Mouse (Mus musculus) brown adipose tissue, adult 24 weeks (tissue): ENCODE measurements at regions not wholly inside any gene's neighbourhood (a gene's known extent, or its start where the extent isn't known, plus 50 kb on each side); places are given as distances from the start of the nearest gene placed in this dataset.

ENCODE experiments used
- H3K27ac ChIP-seq: fragments of 200-500 bp; replicated peaks from 2 replicates; pipeline ENCODE4 v1.5.1; 2012; ENCODE audit warnings: low read depth, mild to moderate bottlenecking, low read length
- H3K4me1 ChIP-seq: fragments of 200-500 bp; 2 replicates; pipeline ENCODE4 v1.6.1; 2012; ENCODE audit warnings: low read length, mixed read lengths; ENCODE audit not compliant: control insufficient read depth, insufficient read depth, insufficient read length
- H3K4me3 ChIP-seq: fragments of 200-500 bp; 2 replicates; pipeline ENCODE4 v1.5.1; 2012; ENCODE audit warnings: low read depth, mild to moderate bottlenecking, low read length, moderate library complexity; ENCODE audit not compliant: insufficient read depth

DNA sequence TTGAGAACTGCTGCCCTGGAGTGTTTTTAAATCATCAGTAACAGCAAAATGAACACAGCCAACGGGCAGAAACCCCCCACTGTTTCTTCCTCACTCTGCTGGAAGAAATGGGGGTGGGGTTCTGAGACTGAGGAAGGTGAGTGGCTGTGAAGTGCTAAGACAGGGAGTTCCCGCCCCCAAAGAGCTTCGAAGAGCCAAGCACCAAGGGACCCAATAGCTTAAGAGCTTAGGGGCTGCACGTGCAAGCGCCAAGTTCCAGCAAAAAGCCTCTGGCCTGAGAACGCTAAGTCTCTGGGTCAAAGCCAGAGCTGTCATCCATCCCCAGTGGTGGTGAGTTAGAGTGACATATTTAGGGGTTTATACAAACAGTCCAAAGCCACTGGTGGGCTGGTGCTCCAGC lies 55.1 kb upstream of the Pcbd1 start:
- H3K4me3 ChIP-seq = no peak overlapping the region
- H3K4me1 ChIP-seq = no peaks in the 10 kb centered on the region
- H3K27ac ChIP-seq = no peak overlapping the region

DNA sequence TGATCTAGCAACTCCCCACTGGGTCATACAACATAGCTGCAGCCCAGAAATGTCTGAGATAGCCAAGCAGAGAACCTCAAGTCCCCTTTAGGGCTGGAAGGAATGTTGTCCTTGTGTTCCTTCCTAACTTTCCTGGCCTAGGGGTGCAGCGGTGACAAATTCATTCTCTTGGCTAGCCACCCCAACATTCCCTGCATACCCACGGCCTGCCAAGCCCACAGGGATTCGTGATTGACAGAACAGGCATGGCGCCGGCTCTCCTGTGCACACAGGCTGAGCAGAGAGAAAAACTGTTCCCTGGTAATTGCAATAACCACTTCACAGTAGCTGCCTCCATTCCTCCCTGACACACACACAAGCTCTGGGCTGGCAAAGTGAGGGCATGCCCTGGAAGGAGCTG lies 60.5 kb upstream of the Pcbd1 start:
- H3K4me1 ChIP-seq = no peaks in the 10 kb centered on the region
- H3K27ac ChIP-seq = no peak overlapping the region
- H3K4me3 ChIP-seq = no peak overlapping the region

DNA sequence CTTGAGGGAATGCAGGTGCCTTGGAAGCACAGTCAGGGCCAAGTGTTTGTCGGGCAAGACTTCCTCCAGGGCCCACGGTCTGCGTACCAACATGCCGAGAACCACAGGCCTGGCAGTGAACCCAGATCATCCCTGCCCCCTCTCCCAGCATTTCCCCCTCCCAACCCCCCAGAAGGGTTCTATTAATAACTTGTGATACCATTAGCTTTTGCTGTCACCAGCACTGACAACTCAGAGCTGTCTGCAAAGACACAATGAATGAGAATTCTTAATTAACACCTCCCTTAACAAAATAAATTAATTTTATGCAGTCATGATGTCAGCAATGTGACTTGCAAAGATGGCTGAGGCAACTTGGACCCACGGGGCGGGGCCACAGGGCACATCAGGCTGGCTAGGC lies 61.9 kb upstream of the Pcbd1 start:
- Histone ChIP-seq H3K4me1 (no peaks in the 10 kb centered on the region), H3K4me3 (no peak overlapping the region), H3K27ac (no peak overlapping the region)

DNA sequence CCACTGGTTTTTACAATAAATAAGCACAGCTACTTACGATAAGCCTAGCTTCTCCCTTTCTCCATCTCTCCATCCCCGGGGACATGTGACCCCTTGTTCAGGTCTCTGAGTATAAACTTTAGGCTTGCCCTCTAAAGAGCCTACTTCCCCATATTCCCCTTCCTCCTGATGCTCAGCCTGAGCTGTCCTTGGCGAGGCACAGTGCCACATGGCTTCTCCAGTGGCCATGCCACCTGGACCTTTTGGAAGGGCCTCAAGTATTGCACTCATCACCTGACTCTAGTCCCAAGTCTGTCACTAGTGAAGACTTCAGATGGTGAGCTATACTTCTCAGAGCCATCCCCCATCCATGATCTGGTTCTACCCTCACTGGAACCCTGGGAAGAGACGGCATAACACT lies 64.1 kb upstream of the Pcbd1 start:
- H3K4me1 ChIP-seq = no peaks in the 10 kb centered on the region
- no peak overlapping the region for H3K4me3 ChIP-seq
- no peak overlapping the region for H3K27ac ChIP-seq

DNA sequence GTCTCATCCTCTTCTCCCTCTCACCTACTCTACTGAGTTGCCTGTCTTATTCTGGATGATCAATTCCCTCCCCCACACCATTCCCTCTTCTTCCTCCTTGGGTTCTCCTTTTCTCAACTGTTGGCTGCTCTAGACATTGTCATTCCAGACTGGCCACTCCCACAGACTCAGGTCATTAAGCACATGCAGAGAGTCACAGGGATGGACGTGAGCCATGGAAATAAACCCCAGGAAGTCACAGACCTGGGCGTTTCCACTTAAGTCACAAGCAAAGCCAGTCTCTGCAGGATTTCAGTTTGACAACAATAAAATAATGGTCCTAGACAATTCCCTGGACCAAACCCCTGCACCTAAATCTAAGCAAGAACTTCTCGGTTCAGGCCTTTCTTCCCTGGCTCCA lies 65.0 kb upstream of the Pcbd1 start:
- no peak overlapping the region for H3K4me3 ChIP-seq
- no peak overlapping the region for H3K27ac ChIP-seq
- no peaks in the 10 kb centered on the region for H3K4me1 ChIP-seq

DNA sequence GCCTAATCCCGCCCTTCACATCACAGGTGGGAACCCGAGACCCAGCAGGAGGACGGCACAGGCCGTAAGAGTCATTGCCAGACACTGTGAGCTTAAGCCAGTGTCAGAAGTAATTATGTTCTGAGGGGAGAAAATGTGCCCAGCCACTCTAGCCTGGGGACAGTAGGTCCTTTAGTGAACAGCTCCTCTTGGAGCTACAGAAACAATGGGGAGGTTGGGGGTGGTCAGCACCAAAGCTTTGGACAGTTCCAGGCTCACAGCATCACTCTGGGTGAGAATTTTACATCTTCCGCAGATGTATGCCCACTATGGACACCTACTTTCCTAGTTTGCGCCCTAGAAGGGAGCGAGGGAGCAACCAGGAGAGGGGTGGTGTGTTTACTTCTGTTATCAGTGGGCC lies 65.7 kb upstream of the Pcbd1 start:
- H3K4me1 ChIP-seq = no peaks in the 10 kb centered on the region
- H3K27ac ChIP-seq = no peak overlapping the region
- H3K4me3 ChIP-seq = no peak overlapping the region

DNA sequence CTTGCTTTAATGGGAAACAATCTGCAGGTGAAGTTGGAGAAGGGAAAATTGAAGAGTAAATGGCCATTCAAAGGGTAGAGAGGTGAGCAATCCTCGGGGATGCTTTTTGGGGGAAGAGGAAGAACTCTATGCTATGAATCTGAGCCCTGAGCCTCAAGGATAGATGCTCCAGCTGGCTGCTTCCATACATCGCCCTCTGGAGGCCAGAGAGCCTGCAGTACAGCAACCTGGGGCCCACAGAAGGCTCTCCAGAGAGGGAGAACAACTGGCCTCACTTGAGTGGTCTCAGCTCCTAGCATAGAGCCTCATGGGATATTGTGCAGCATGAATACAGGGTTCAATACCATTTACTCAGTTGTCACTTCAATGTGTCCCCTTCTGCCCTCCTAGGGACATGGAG lies 69.6 kb upstream of the Pcbd1 start:
- Histone ChIP-seq H3K4me3 (no peak overlapping the region), H3K27ac (no peak overlapping the region), H3K4me1 (no peaks in the 10 kb centered on the region)

DNA sequence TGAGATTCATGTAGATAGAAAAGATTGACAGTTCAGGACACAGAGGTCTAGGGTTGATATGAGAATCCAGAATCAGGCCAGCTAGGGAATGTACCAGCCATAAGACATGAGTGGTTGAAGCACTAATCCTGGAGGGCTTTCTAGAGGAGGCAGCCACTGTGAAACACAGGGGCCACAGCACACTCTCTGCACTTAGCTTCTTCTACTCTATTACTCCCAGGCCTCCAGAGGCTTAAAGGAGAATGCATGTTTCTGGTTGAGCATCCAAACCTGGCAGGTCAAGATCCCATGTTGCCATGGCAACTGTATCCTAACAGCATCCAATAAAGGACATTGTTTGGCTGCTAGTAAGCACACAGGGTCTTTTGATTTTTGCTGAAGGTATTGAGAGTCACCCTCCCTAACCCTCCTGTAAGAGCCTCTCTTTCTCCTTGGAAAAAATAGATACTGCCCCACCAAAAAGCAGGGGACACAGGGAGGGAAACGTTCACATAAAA lies 76.9 kb upstream of the Pcbd1 start:
- Histone ChIP-seq H3K27ac (no peak overlapping the region), H3K4me1 (no peaks in the 10 kb centered on the region), H3K4me3 (no peak overlapping the region)

DNA sequence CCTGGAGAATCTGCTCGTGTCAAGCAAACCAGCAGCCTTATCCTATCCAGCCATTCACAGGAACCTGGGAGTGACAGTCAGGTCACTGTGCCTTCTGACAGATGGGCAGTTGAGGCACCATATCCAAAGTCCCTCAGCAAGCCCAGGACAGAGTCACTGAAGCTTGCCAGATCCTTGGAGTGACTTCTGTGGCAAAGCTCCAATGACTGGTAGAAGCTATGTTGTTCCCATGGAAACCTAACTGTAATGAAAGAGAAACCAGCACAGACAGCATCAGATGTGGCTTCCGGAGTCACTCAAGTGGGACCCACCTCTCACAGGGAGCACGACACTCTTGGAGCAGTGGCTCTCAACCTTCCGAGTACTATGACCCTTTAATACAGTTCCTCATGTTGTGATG lies 78.4 kb upstream of the Pcbd1 start:
- Histone ChIP-seq H3K4me1 (no peaks in the 10 kb centered on the region), H3K27ac (no peak overlapping the region), H3K4me3 (no peak overlapping the region)

DNA sequence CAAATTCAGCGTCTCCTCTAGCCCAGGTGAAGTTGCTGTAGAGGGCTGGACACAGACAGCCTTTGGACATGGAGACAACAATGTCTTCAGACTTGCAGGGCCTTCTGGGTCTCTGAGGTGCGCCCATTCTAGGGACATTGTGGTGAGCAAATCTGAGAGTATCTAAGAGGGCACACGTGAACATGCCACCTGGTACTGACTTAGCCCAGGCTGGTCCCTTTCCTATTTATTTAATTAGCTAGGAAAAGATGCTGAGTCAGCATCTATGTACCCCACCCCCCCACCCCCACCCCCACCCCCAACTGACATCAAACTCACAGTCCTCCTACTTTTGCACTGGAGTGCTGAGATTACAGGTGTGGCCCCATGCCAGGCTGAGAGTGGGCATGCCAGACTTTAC lies 81.7 kb upstream of the Pcbd1 start:
- Histone ChIP-seq H3K4me3 (no peak overlapping the region), H3K27ac (no peak overlapping the region), H3K4me1 (no peaks in the 10 kb centered on the region)

DNA sequence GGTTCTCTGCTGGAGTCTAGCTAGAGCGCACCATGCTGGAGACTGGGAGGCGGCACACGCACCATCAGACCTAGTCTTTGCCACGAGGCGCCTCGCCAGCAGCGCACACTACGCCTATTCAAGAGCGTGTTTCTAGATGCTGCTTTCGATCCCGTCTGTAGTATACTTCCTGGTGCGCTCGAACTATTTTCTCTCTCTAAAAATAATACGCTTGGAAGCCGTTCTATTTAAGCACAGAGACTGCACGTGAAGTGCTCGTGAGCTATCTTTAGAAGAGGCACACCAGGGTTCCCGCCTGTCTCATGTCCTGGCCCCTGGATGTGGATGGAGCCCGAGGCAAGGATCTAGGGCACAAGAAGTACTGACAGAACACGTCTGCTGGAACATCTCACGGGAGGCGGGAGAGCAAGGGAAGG lies 87.4 kb upstream of the Pcbd1 start:
- Histone ChIP-seq H3K4me1 (no peaks in the 10 kb centered on the region), H3K27ac (no peak overlapping the region), H3K4me3 (no peak overlapping the region)

DNA sequence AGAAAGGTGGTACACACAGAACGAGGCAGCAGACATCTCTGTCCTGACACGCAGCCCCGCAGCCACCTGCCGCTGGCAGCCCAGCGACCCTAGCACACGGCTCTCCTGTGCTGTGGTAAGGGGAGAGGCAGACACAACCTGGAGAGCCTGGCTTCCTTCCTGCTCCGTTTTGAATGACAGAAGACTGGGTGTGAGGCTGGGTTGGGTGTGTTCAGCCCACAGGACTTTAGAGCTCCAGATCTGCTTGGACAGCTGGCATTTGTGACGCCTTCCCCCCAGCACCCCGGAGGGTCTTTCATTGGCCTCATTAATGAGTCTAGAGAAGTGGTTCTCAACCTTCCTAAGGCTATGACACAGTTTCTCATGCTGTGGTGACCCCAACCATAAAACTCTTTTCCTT lies 91.7 kb upstream of the Pcbd1 start:
- Histone ChIP-seq H3K27ac (no peak overlapping the region), H3K4me1 (no peaks in the 10 kb centered on the region), H3K4me3 (no peak overlapping the region)

DNA sequence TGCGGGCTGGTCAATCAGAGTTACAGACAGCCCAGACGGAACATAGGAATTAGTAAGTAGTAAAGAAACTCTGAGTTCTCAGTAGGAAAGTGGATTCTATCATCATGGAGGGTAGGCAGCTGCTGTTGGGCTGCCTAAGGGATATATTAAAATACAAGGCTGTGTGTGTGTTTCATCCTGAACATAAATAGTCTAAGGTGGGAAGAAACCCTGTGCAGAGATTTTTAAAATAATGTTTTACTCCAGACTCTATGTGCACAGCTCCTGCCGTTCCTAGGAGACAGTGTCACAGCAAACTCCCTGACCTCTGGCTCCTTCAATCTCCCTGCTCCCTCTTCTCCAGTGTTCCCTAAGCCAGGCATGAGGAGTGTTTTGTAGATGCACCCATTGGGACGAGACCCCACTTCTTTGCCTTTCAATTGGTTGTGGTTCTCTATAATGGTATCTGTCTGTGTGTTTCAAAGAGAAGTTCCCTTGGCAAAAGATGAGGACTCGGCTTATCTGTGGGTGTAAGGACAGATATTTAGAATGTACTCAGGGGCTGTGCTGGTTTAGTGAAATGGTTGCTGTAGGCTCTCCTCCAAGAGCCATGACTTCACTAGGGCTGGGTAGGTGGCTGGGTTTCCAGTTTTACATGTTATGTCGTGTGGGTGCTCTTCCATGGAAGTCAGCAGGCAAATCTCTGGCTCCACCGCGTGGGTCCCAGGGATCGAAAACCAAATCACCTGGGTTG lies 93.1 kb upstream of the Pcbd1 start:
- Histone ChIP-seq H3K27ac (no peak overlapping the region), H3K4me3 (no peak overlapping the region), H3K4me1 (no peaks in the 10 kb centered on the region)

DNA sequence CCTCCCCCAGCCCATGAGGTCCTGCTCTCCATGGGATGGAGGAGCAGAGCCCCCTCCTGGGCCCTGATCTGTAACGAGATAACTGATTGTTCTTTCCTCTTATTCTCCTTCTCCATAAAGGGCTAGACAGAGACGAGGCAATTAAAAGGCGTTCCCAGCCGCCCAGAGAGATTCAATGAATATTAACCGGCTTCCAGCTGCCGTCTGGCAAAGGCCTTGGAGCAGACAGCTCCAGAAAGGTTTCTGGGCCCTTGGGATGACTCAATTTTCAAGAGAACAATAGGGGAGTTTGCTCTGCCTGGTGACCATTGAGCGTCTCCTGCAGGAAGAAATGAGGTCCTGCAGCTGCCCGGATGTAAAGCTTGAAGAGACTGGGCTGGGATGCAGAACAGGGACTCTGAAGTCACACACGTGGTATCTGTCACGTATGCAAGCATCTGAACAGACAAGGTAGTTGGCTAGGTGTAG lies 104.0 kb upstream of the Pcbd1 start:
- Histone ChIP-seq H3K4me1 (no peaks in the 10 kb centered on the region), H3K4me3 (no peak overlapping the region), H3K27ac (no peak overlapping the region)

DNA sequence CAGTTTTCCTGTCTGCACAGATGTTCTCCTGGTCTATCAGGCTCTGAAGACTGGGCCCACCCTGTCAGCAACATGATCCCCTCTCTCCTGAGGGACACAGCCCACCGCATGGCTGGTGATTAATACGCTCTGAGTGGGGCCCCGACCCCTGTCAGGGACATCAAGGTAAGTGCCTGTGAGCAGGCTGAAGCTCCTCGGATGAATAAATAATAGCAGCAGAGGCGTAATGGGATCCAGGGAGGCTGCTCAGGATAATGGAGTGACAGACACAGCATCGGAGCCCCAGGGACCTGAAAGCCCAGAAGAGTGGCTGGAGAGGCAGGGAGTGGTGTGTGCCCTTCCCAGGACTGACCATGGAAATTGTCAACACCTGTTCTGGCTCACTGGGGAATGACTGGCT lies 107.4 kb upstream of the Pcbd1 start:
- Histone ChIP-seq H3K27ac (no peak overlapping the region), H3K4me3 (no peak overlapping the region), H3K4me1 (no peaks in the 10 kb centered on the region)

DNA sequence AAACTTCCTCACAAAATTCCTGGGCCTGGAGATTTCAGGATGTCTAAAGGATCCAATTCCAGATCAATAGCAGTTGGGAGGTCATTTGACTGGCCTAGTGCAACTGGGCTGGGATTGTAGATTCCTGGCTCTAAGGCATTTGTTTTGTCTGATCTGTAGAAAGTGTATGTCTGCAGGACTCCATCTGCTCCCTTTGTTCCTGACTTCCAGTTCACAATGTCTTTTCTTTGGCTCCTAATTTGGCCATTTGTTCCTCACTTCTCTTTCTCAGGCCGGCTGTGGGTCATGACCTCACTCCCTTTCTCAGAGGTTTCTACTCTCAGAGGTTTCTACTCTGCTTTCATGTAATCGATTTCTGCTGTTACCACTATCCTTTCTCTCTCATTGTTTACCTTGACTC lies 115.5 kb upstream of the Pcbd1 start:
- Histone ChIP-seq H3K4me1 (no peaks in the 10 kb centered on the region), H3K4me3 (no peak overlapping the region), H3K27ac (no peak overlapping the region)
